Mouse (Mus musculus) C2C12 (cell line): Measurements from ENCODE around the gene Ddx52. TPM values are rescaled to one million over a fixed set of nuclear protein-coding genes. Genes with fewer than 3 reads are reported as not detected.

Source experiments
- H3K27me3 ChIP-seq: one replicate; pipeline ENCODE4 v1.6.1; 2011; ENCODE audit not compliant: control insufficient read depth, insufficient read depth, insufficient read length
- H3K36me3 ChIP-seq: one replicate; pipeline ENCODE4 v1.6.1; 2011; ENCODE audit not compliant: control insufficient read depth, insufficient read depth
- H3K4me3 ChIP-seq: one replicate; pipeline ENCODE4 v1.5.1; 2011; ENCODE audit warnings: mild to moderate bottlenecking, control low read depth; ENCODE audit not compliant: poor library complexity, insufficient read depth, severe bottlenecking
- H3K79me2 ChIP-seq: one replicate; pipeline ENCODE4 v1.6.1; 2011; ENCODE audit not compliant: control insufficient read depth, insufficient read depth
- H3K79me3 ChIP-seq: one replicate; pipeline ENCODE4 v1.6.1; 2011; ENCODE audit warnings: low read depth, control low read depth
- H3ac ChIP-seq: one replicate; pipeline ENCODE3; 2011; ENCODE audit warnings: low read depth; ENCODE audit not compliant: control insufficient read depth, insufficient read length
- CEBPB ChIP-seq: IDR thresholded peaks from one replicate; pipeline ENCODE4 v1.6.1; 2011; ENCODE audit warnings: low read depth, mild to moderate bottlenecking, control low read depth, moderate library complexity
- CTCF ChIP-seq: IDR thresholded peaks from one replicate; pipeline ENCODE4 v1.5.1; 2011; ENCODE audit not compliant: control insufficient read depth, insufficient read depth, insufficient read length
- FOSL1 ChIP-seq: IDR thresholded peaks from one replicate; pipeline ENCODE4 v1.8.0; 2011; ENCODE audit warnings: mild to moderate bottlenecking, low read length; ENCODE audit not compliant: poor library complexity, insufficient read depth, severe bottlenecking
- MAX ChIP-seq: IDR thresholded peaks from one replicate; pipeline ENCODE4 v1.6.1; 2011; ENCODE audit warnings: mild to moderate bottlenecking, control low read depth
- MYOD1 ChIP-seq: IDR thresholded peaks from one replicate; pipeline ENCODE4 v1.6.1; 2011; ENCODE audit warnings: low read depth; ENCODE audit not compliant: control insufficient read depth, insufficient read length
- MYOG ChIP-seq: IDR thresholded peaks from one replicate; pipeline ENCODE4 v1.6.1; 2011; ENCODE audit not compliant: control insufficient read depth, insufficient read length; ENCODE audit errors: extremely low read depth
- USF1 ChIP-seq: IDR thresholded peaks from one replicate; pipeline ENCODE4 v1.6.1; 2011; ENCODE audit warnings: low read depth, mild to moderate bottlenecking, control low read depth, moderate library complexity
- polyA plus RNA-seq: library from polyadenylated mRNA; unstranded; fragments of >200 nt; fragmentation: generic; extraction: Trizol; gene quantifications from one replicate; pipeline ENCODE4 v1.2.1, GENCODE M21; 2012; ENCODE audit warnings: missing spikeins

The Ddx52 gene
- polyA plus RNA-seq, 1 experiment, result 12.0 TPM

DNA sequence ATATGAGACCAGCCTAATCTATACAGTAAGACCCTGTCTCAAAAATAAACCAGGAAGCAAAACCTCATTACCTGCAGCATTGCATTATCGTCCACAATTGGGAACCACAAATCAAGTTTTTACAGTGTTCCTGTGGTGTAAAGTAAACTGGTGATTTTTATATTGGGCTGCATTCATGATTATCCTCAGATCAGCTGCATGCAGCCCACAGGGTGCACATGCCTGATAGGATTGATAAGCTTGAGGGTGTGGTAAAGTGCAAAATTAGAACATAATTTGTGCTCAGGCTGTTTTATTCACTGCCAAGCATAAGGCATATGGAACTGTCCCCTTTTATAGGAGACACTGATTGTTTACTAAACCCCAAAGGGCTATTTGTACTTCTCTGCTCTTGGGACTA, 33.6 kb downstream of the Ddx52 start:
- Histone ChIP-seq H3ac (no peak overlapping the region), H3K27me3 (no peaks in the 10 kb centered on the region), H3K4me3 (no peak overlapping the region), H3K79me2 (no peaks in the 10 kb centered on the region), H3K79me3 (no peaks in the 10 kb centered on the region), H3K36me3 (no peaks in the 10 kb centered on the region)
- TF ChIP-seq MYOG (no peak), MYOD1 (no peak), CEBPB (no peak), CTCF (no peak), FOSL1 (no peak)

DNA sequence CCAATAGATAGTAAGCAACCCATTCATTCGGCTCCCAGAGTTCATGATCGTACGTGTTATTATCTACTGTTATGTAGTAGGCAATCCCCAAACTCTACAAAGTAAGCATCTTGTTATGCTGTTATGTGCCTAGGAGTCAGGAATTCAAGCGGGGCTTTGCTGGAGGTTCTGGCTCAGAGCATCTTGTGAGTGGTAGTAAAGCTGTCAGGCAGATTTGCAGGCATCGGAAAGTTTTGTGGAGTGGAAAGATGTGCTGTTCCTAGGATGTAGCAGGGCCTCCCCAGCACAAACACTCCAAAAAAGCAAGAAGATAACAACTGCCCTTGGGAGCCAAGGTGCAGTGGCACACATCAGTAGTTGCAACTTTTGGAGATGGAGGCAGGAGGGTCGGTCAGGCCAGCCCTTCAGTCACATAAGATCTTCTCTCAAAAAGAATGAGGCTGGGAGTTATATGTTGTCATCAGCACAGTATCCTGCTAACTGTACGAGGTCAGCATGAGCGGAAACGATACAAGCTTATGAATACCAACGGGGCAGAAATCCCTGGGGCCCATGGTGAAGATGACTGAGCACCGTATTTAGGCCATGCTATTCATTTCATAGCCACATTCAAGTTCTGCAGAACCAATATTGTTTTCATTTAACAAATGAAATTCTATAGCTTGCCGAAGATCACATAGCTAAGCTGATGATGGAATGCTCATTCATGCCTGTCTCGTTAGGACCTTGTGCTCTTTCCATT, 34.5 kb downstream of the Ddx52 start:
- Histone ChIP-seq H3K27me3 (no peaks in the 10 kb centered on the region), H3K36me3 (no peaks in the 10 kb centered on the region), H3ac (no peak overlapping the region), H3K79me2 (no peaks in the 10 kb centered on the region), H3K79me3 (no peaks in the 10 kb centered on the region), H3K4me3 (no peak overlapping the region)
- TF ChIP-seq MYOG, result no peak
- no peak for TF ChIP-seq MAX
- no peak for TF ChIP-seq MYOD1
- no peak for TF ChIP-seq CTCF
- TF ChIP-seq CEBPB, result no peak
- TF ChIP-seq USF1, result no peak

DNA sequence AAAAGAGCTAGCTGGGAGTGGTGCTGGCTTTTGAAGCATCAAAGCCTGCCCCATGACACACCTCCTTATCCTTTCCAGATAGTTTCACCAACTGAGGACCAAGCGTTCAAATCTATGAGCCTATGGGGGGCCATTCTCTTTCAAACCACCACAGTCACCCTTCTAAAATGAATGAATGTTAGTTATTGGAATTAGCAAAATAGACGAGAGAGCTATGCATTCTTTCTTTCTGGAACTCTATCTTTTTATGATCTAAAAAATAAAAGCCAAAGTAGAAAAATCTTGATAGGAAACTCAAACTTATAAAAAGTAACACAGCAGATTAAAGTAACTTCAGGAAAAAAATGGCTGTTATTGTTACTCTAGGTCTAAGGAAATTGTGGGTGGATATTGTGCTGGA, 35.9 kb downstream of the Ddx52 start:
- TF ChIP-seq FOSL1, result no peak
- TF ChIP-seq MYOG, result no peak
- TF ChIP-seq CEBPB, result no peak
- TF ChIP-seq USF1, result no peak
- no peak for TF ChIP-seq MAX
- no peak for TF ChIP-seq MYOD1
- TF ChIP-seq CTCF, result no peak
- Histone ChIP-seq H3K4me3 (no peak overlapping the region), H3K79me3 (no peaks in the 10 kb centered on the region), H3K79me2 (no peaks in the 10 kb centered on the region), H3ac (no peak overlapping the region), H3K27me3 (no peaks in the 10 kb centered on the region), H3K36me3 (peaks cover 9% of the 10 kb centered on the region)

DNA sequence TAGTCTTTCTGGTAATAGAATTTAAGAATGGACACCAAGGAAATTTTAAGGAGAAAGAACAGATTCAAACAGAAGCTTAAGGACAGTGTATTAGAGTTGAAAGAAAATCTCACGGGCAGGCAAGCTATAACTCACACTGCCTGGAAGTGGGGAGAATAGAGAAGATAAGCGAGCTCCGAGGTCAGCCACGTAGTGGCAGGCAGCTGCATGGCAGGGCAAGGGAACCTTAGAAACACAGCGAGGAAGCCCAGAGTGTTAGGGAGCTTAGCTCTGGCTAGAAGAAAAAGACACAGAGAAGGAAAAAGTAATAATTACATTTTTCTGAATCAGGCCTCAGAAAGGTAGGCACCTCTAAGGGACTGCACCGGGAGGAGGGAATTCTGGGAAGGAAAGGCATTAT, 38.1 kb downstream of the Ddx52 start:
- H3K36me3 ChIP-seq, result peaks cover 12% of the 10 kb centered on the region
- H3K4me3 ChIP-seq, result no peak overlapping the region
- no peaks in the 10 kb centered on the region for H3K27me3 ChIP-seq
- H3K79me2 ChIP-seq, result no peaks in the 10 kb centered on the region
- H3ac ChIP-seq, result no peak overlapping the region
- H3K79me3 ChIP-seq, result no peaks in the 10 kb centered on the region
- TF ChIP-seq CTCF, result no peak
- TF ChIP-seq MAX, result no peak
- no peak for TF ChIP-seq CEBPB
- no peak for TF ChIP-seq MYOD1
- no peak for TF ChIP-seq USF1
- no peak for TF ChIP-seq FOSL1
- no peak for TF ChIP-seq MYOG

DNA sequence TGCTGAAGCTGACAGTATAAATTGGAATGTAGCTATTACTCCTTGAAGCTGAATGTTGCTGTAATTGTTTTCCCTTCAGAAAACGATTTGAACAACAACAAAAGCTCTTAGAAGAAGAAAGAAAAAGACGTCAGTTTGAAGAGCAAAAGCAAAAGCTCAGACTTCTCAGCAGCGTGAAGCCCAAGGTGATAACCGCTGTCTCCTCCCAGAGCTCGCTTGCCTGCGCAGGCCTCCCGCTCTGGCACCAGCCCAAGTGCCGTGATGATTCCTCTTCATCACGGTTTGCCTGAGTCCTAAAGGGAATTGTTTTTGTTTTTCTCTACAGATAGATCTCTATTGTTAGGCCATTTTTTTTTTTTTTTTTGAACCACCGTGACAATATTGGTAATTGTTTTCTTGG, 39.5 kb downstream of the Ddx52 start:
- H3K4me3 ChIP-seq, result no peak overlapping the region
- no peak overlapping the region for H3ac ChIP-seq
- no peaks in the 10 kb centered on the region for H3K27me3 ChIP-seq
- H3K79me2 ChIP-seq, result no peaks in the 10 kb centered on the region
- H3K36me3 ChIP-seq, result peaks cover 12% of the 10 kb centered on the region
- H3K79me3 ChIP-seq, result no peaks in the 10 kb centered on the region
- TF ChIP-seq CTCF, result no peak
- TF ChIP-seq CEBPB, result no peak
- TF ChIP-seq FOSL1, result no peak
- TF ChIP-seq MAX, result no peak
- no peak for TF ChIP-seq MYOD1
- no peak for TF ChIP-seq USF1
- TF ChIP-seq MYOG, result no peak

DNA sequence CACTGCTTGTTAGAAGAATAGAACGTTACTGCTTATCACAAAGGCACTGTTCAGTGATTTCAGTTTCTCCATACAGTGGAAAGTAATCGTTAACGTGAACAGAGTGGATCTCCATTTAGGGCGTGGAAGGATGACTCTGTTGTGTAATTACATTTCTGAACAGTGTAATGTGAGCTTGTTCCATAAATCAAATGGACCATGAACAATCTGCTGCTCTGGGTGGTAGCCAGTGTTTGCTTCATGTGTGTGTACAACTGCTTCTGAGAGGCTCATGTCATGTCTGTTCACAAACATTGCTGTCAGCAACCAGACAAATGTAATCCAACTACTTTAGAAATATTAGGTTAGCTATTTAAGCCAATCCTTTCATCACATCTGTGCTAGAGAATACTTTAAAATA, 49.8 kb downstream of the Ddx52 start:
- H3K79me2 ChIP-seq, result no peaks in the 10 kb centered on the region
- H3ac ChIP-seq, result no peak overlapping the region
- H3K4me3 ChIP-seq, result no peak overlapping the region
- TF ChIP-seq USF1, result no peak
- TF ChIP-seq MAX, result no peak
- no peak for TF ChIP-seq MYOD1
- no peak for TF ChIP-seq FOSL1
- no peak for TF ChIP-seq MYOG
- TF ChIP-seq CEBPB, result no peak
- no peak for TF ChIP-seq CTCF
- H3K36me3 ChIP-seq, result peaks cover 16% of the 10 kb centered on the region
- H3K27me3 ChIP-seq, result no peaks in the 10 kb centered on the region
- no peaks in the 10 kb centered on the region for H3K79me3 ChIP-seq
